Comparison of ENCODE assay signal across 32 mouse cellular contexts in genomic region chr9:77995235-77995634, GRCm38 (mm10). TPM values are rescaled to one million over a fixed set of nuclear protein-coding genes. Genes with fewer than 3 reads are reported as not detected.
A peak's percentile ranks its signal among the peaks of the same experiment; 100 is the strongest.
DNase-seq lines count a peak whose midpoint lies in the region; ATAC-seq lines count a peak whose summit lies in the region.
"Had no signal": no experiment of that assay in that cellular context is flagged by ENCODE, and none has a peak within 500 bp of the region (broad histone marks: within the 10 kb centered on the region; RNA-seq: fewer than 3 reads in every experiment).

No protein-coding gene starts in this region.

- no peaks in the 10 kb centered on the region for H3K36me3 ChIP-seq in liver, embryonic 15.5 days (replicated peaks)
- H3K36me3 ChIP-seq: embryonic facial prominence, embryonic 12.5 days; forebrain, embryonic 12.5 days; heart, embryonic 13.5 days; midbrain, embryonic 15.5 days had no signal

- 49% methylated on average over 9 of the region's 9 CpGs for WGBS in liver, embryonic 15.5 days (ENCODE audit: insufficient replicate concordance)

- peak overlapping the region; percentile 61 for H3K4me2 ChIP-seq in liver, embryonic 15.5 days
- H3K4me2 ChIP-seq: embryonic facial prominence, embryonic 12.5 days; forebrain, embryonic 12.5 days; heart, embryonic 13.5 days; lung, embryonic 14.5 days; midbrain, embryonic 15.5 days had no signal

- H3K4me3 ChIP-seq in liver, embryonic 15.5 days (replicated peaks) = peak overlapping the region; percentile 17
- H3K4me3 ChIP-seq: embryonic facial prominence, embryonic 12.5 days; forebrain, embryonic 12.5 days; heart, embryonic 13.5 days; midbrain, embryonic 15.5 days had no signal

- H3K9me3 ChIP-seq in liver, embryonic 15.5 days (replicated peaks) = no peaks in the 10 kb centered on the region
- H3K9me3 ChIP-seq: embryonic facial prominence, embryonic 12.5 days; forebrain, embryonic 12.5 days; heart, embryonic 13.5 days; midbrain, embryonic 15.5 days had no signal

- H3K27ac ChIP-seq in liver, embryonic 15.5 days (replicated peaks) = peak overlapping the region; percentile 92
- H3K27ac ChIP-seq: embryonic facial prominence, embryonic 12.5 days; forebrain, embryonic 12.5 days; heart, embryonic 13.5 days; midbrain, embryonic 15.5 days; stomach, postnatal 0 days had no signal

- no peaks in the 10 kb centered on the region for H3K27me3 ChIP-seq in liver, embryonic 15.5 days
- H3K27me3 ChIP-seq: embryonic facial prominence, embryonic 12.5 days; forebrain, embryonic 12.5 days; heart, embryonic 13.5 days; midbrain, embryonic 15.5 days had no signal

- no peak overlapping the region; the same call in 1 of the 2 replicates for H3K9ac ChIP-seq in liver, embryonic 15.5 days
- H3K9ac ChIP-seq: embryonic facial prominence, embryonic 12.5 days; forebrain, embryonic 12.5 days; heart, embryonic 13.5 days; lung, embryonic 14.5 days; midbrain, embryonic 15.5 days had no signal

- peaks cover 44% of the 10 kb centered on the region for H3K4me1 ChIP-seq in liver, embryonic 15.5 days (replicated peaks)
- H3K4me1 ChIP-seq: embryonic facial prominence, embryonic 12.5 days; forebrain, embryonic 12.5 days; midbrain, embryonic 15.5 days had no signal

- ATAC-seq in granulocyte monocyte progenitor cell, adult 5-6 weeks (replicated peaks; ENCODE audit: poor library complexity, severe bottlenecking) = peak; percentile 58
- ATAC-seq in liver, embryonic 15.5 days (ENCODE audit: insufficient read depth) = no peak
- ATAC-seq in activated CD4-positive, CD25-positive, alpha-beta regulatory T cell, adult 4 months = no peak
- ATAC-seq: hindbrain, embryonic 16.5 days; midbrain, embryonic 15.5 days had no signal

- DNase-seq in testis, postnatal 10 days (ENCODE audit: low spot score) = peak; percentile 31
- no peak for DNase-seq in testis, postnatal 14 days (ENCODE audit: low spot score)
- DNase-seq in gastrocnemius, postnatal 10 days = no peak
- DNase-seq: adrenal gland, postnatal 10 days; B cell, adult 2 months; cerebellum, adult 11 months; cerebellum, adult 9-10 months; cerebellum, postnatal 36 days; embryo, embryonic 11 days; gastrocnemius, postnatal 36 days; heart, postnatal 10 days; kidney, adult 18-20 months; kidney, postnatal 4 days; layer of hippocampus, postnatal 36 days; left cerebral cortex, postnatal 4 days; lung, embryonic 14.5 days; lung, postnatal 14 days; right cerebral cortex, postnatal 25 days had no signal

RNA-seq across cellular contexts. Expression of gene Gcm1, which starts 56.5 kb away (rescaled TPM):
- total RNA-seq in granulocyte monocyte progenitor cell, adult 5-6 weeks (2014; fragmentation: Nextera tagmentation) = not detected in 2 replicates
- not detected in 2 replicates for total RNA-seq in granulocyte monocyte progenitor cell, adult 5-6 weeks (2017)
- not detected in 2 replicates for polyA plus RNA-seq in liver, embryonic 15.5 days (2015; fragmentation: Nextera tagmentation; extraction: Ambion mirVana)
- total RNA-seq in gastrocnemius, postnatal 10 days (2021) = not detected
- under 1 TPM in 1 of 2 experiments, not detected in 1; 0.21 TPM for polyA plus RNA-seq in activated CD4-positive, CD25-positive, alpha-beta regulatory T cell, adult 4 months (2017; shearing (Covaris generic))
- total RNA-seq: adrenal gland, postnatal 10 days; gastrocnemius, postnatal 36 days; heart, adult 8-10 months; heart, postnatal 10 days; layer of hippocampus, postnatal 36 days; left cerebral cortex, postnatal 4 days; neutrophil, adult 5-6 weeks had no signal
- polyA plus RNA-seq: forebrain, embryonic 12.5 days; heart, embryonic 13.5 days; hindbrain, embryonic 11.5 days; hindbrain, embryonic 16.5 days; intestine, embryonic 14.5 days; midbrain, embryonic 15.5 days; neural tube, embryonic 11.5 days; stomach, postnatal 0 days had no signal
